Mouse (Mus musculus) small intestine, adult 2 months (tissue): ENCODE data around the gene Rpn1.

ENCODE experiments used
- CTCF ChIP-seq: fragments of 200-500 bp; IDR thresholded peaks from 2 replicates; pipeline ENCODE4 v1.5.1; 2012; ENCODE audit warnings: low read depth, mild to moderate bottlenecking, control low read depth, inconsistent platforms, low read length, moderate library complexity, mixed read lengths; ENCODE audit not compliant: insufficient replicate concordance, insufficient read length; ENCODE audit errors: extremely low read depth
- POLR2A ChIP-seq: fragments of 200-500 bp; IDR thresholded peaks from 2 replicates; pipeline ENCODE4 v1.6.1; 2012; ENCODE audit warnings: low read depth, mild to moderate bottlenecking, control low read depth, inconsistent platforms, low read length, moderate library complexity

DNA sequence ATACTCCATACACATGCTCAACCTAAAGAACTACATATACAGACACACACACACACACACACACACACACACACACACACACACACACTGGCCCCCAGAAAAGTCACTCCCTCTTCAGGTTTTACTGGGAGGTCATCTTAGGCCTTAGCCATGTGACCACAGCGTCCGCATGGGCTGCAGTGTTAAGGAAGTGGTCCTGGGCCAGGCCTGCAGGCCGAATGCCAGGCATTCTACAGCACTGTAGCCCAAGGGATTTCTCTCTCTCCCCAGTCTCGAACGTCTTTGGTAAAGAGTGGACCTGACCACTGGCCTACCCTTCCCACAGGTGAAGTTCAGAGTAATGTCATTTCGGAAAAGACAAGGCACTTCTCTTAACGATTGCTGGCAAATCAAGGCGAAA, 62.3 kb downstream of the Rpn1 start:
- TF ChIP-seq CTCF: no peak
- TF ChIP-seq POLR2A: no peak
